Mouse (Mus musculus) lung, postnatal 0 days (tissue): ENCODE measurements around the gene Dusp6. TPM values are rescaled to one million over a fixed set of nuclear protein-coding genes. Genes with fewer than 3 reads are reported as not detected.

Experiments
- ATAC-seq: fragments of 200-750 bp; cut with Nextera tagmentation; 2 replicates; pipeline ENCODE4 v1.8.0; 2017; ENCODE audit warnings: moderate library complexity
- DNase-seq: peaks from one replicate; pipeline ENCODE4 v3.0.0-alpha.2; 2016; ENCODE audit warnings: low spot score
- H3K27ac ChIP-seq: fragments of 300-500 bp; sonication (generic); 2 replicates; pipeline ENCODE4 v1.5.1; 2014; ENCODE audit warnings: antibody characterized with exemption, mild to moderate bottlenecking, low read length, mixed read lengths
- H3K27me3 ChIP-seq: fragments of 300-500 bp; sonication (generic); replicated peaks from 2 replicates; pipeline ENCODE4 v1.6.1; 2014; ENCODE audit warnings: low read length, mixed read lengths; ENCODE audit not compliant: insufficient read depth
- H3K36me3 ChIP-seq: fragments of 300-500 bp; sonication (generic); 2 replicates; pipeline ENCODE4 v1.6.1; 2014; ENCODE audit warnings: low read length, mixed read lengths; ENCODE audit not compliant: insufficient read depth
- H3K4me1 ChIP-seq: fragments of 300-500 bp; sonication (generic); 2 replicates; pipeline ENCODE4 v1.6.1; 2014; ENCODE audit warnings: antibody characterized with exemption, low read depth, low read length, mixed read lengths; ENCODE audit not compliant: insufficient read depth
- H3K4me2 ChIP-seq: fragments of 300-500 bp; sonication (generic); replicated peaks from 2 replicates; pipeline ENCODE4 v1.6.1; 2014; ENCODE audit warnings: low read depth, mild to moderate bottlenecking, low read length, moderate library complexity, mixed read lengths
- H3K4me3 ChIP-seq: fragments of 300-500 bp; sonication (generic); 2 replicates; pipeline ENCODE4 v1.5.1; 2014; ENCODE audit warnings: low read depth, low read length
- H3K9ac ChIP-seq: fragments of 300-500 bp; sonication (generic); replicated peaks from 2 replicates; pipeline ENCODE4 v1.6.1; 2014; ENCODE audit warnings: low read depth, mild to moderate bottlenecking
- H3K9me3 ChIP-seq: fragments of 300-500 bp; sonication (generic); 2 replicates; pipeline ENCODE4 v1.6.1; 2016; ENCODE audit warnings: low read length, mixed read lengths
- CTCF ChIP-seq: IDR thresholded peaks from 2 replicates; pipeline ENCODE4 v1.5.1; 2016; ENCODE audit warnings: antibody characterized with exemption, mild to moderate bottlenecking
- EP300 ChIP-seq: IDR thresholded peaks from 2 replicates; pipeline ENCODE4 v1.6.1; 2016; ENCODE audit warnings: antibody characterized with exemption, mild to moderate bottlenecking, control low read depth
- WGBS: fragments of 180-500 bp; shearing (Covaris S2); extraction: QIAGEN DNeasy Blood & Tissue Kit; methylation state at CpG from one replicate; pipeline ENCODE4 v1.1.7; 2014; 5-methylcytosine and 5-hydroxymethylcytosine counted together
- polyA plus RNA-seq: library from polyadenylated mRNA; unstranded; fragments of >200 nt; fragmentation: Nextera tagmentation; extraction: Ambion mirVana; gene quantifications from 2 replicates; pipeline ENCODE4 v1.2.1, GENCODE M21; 2015

Gene Dusp6
- polyA plus RNA-seq, 1 experiment from 2014 or later: 49.7 TPM

DNA sequence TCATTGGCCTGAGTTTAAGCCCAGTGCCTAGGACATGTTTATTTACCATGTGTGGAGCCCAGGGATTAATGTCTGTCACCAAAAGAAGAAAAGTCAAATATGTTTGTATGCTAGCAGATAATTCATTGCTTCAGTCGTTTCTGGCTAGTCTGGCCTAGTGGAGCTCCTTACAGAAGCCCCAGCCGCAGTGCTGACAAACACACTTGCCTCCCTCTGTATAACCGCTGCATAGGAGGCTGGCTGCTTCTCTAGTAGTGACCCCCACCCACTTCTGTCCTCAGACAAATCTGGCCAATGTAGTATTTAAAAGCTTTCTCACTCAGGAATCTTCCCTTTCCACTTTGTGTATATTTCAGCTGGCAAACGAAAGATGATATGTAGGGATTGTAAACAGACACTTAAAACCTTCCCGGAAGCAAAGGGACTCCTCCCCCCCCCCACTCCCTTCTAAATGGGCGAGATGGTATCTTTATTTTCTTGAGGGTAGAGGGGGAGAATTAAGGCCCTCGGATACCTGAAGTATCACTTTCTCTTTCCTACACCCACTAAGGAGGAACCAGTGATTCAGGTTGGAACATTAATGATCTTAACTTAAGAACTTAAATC lies 18.3 kb upstream of the Dusp6 start:
- TF ChIP-seq CTCF (no peak), EP300 (no peak)
- peaks cover 11% of the 10 kb centered on the region; the same call in 1 of the 2 replicates for H3K4me1 ChIP-seq
- H3K9ac ChIP-seq: no peak overlapping the region
- no peak for DNase-seq
- H3K27ac ChIP-seq: peak overlapping the region; percentile 61
- no peak for ATAC-seq
- no peak overlapping the region for H3K4me2 ChIP-seq
- no peaks in the 10 kb centered on the region for H3K36me3 ChIP-seq
- H3K27me3 ChIP-seq: no peaks in the 10 kb centered on the region
- H3K4me3 ChIP-seq: no peak overlapping the region
- 15% methylated on average over 7 of the region's 7 CpGs for WGBS
- no peaks in the 10 kb centered on the region for H3K9me3 ChIP-seq

DNA sequence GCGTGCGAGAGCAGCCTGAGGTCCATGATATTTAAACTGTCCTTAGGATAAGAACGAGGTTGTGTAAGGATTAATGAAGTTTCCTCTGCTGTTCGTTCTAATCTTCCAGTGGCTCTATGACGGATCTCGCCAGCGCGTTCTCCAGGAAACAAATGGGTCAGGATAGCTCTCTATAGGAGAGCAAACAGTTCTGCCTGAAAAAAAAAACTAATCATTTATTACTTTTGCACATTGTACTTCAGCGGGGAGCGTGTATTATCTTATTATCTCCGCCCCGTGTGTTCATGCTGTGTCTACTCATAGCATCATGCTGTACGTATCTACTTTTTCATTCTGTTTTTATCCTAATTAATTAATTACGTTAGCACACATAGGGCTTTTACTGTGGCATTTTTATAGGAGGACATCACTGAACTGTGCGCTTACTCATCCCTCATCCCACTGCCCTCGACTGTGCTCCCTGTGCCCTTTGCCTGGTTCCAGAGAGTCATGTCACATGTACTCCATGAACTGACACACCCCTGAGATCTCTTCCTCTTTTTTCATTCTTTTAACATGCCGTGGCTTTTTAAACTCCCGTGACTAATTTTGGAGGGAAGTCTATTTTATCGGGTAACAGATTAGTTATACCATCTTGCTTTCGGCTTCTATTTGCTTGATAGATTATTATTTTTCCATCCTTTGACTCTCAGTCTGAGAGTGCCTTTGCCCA lies 16.1 kb upstream of the Dusp6 start:
- TF ChIP-seq EP300 (no peak), CTCF (no peak)
- H3K27ac ChIP-seq: no peak overlapping the region
- no peak overlapping the region for H3K9ac ChIP-seq
- H3K4me1 ChIP-seq: peaks cover 5% of the 10 kb centered on the region; the same call in 1 of the 2 replicates
- no peak overlapping the region for H3K4me3 ChIP-seq
- H3K4me2 ChIP-seq: no peak overlapping the region
- no peaks in the 10 kb centered on the region for H3K36me3 ChIP-seq
- H3K9me3 ChIP-seq: no peaks in the 10 kb centered on the region
- no peak for DNase-seq
- no peaks in the 10 kb centered on the region for H3K27me3 ChIP-seq
- WGBS: 72% methylated on average over 20 of the region's 20 CpGs
- ATAC-seq: no peak

DNA sequence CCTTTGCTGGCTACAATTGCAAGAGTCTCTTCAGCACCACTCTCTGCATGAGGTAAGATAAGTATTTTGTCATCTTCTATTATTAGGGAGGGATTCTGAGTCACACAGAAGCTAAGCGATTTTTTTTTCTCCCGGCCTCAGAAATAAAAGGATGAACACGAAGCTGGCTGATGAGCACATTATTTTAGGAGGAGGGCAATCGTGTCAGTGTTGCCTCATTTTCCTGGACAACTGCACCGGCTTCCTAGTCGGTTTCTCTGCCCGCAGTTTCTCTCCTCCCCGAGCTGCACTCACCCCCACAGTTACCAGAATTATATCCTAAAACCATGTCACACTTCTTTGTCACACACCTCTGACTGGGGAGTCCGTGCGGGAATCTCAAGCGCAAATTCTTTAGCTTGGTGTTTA lies 12.2 kb upstream of the Dusp6 start:
- Histone ChIP-seq H3K4me2 (no peak overlapping the region; the same call in 1 of the 2 replicates), H3K27ac (no peak overlapping the region), H3K4me3 (no peak overlapping the region)

DNA sequence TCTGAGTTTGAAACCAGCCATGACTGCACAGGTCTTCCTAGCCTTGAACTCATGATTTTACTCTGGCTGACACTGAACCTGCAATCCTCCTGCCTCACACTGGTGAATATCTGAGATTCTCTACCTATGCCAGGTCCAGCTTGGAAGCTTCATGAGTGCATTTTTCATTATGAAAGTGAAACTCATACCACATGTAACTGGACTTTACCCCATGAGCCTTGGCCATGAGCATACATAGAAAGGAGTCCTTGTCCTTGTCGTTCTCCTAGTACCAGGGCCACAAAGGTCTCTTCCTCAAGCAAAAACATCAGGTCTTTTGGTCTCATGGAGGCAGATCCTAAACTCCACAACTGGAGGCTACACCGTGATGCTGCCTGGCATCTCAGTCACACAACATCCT lies 9.6 kb upstream of the Dusp6 start:
- H3K4me2 ChIP-seq: no peak overlapping the region
- H3K4me3 ChIP-seq: no peak overlapping the region
- 75% methylated on average over 2 of the region's 2 CpGs for WGBS
- H3K4me1 ChIP-seq: no peaks in the 10 kb centered on the region
- no peaks in the 10 kb centered on the region for H3K36me3 ChIP-seq
- no peak for TF ChIP-seq EP300
- no peaks in the 10 kb centered on the region for H3K9me3 ChIP-seq
- no peaks in the 10 kb centered on the region for H3K27me3 ChIP-seq
- no peak overlapping the region for H3K9ac ChIP-seq
- no peak for ATAC-seq
- H3K27ac ChIP-seq: no peak overlapping the region
- no peak for DNase-seq

More for the DNA sequence above, 12.2 kb upstream of the Dusp6 start:
- Histone ChIP-seq H3K9me3 (no peaks in the 10 kb centered on the region), H3K4me1 (no peaks in the 10 kb centered on the region), H3K36me3 (no peaks in the 10 kb centered on the region), H3K9ac (no peak overlapping the region), H3K27me3 (no peaks in the 10 kb centered on the region)
- 45% methylated on average over 11 of the region's 11 CpGs for WGBS
- peak; percentile 65 for ATAC-seq
- TF ChIP-seq CTCF: no peak
- TF ChIP-seq EP300: peak; percentile 35; the same call in 1 of the 2 replicates
- peak; percentile 82 for DNase-seq

DNA sequence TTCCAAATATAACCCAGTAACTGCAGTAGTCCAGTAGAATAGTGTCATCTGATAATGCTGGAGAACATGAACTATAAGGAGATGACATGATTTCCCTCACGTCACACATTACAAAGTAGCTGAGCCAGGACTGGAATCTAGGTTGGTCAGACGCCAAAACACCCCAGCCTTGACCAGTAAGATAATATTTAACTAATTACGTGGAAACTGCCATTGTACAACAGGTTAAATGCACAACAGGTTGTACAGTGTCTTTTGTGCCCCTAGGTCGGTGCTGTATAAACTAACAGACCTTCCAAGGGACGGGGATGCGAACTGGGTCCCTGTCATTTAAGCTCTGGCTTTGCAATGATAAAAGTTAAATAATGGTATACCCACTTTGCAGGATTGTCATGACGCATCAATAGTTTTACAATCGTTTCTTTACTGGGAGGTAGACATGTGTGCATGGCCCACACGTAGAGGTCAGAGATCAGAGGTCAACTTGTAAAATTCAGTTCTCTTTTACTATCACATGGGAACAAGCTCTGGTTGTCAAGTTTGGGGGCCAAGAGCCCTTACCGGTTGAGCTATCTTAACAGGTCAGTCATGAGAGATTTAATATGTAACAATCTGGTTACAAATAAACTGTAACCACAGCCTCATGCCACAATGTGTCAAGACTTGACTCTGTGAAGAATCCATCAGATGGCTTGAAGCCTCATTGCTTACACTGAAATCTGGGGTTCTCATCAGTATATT lies 7.0 kb upstream of the Dusp6 start:
- Histone ChIP-seq H3K9ac (no peak overlapping the region), H3K27ac (no peak overlapping the region), H3K4me1 (no peaks in the 10 kb centered on the region), H3K9me3 (no peaks in the 10 kb centered on the region), H3K4me3 (no peak overlapping the region), H3K27me3 (no peaks in the 10 kb centered on the region), H3K36me3 (no peaks in the 10 kb centered on the region), H3K4me2 (no peak overlapping the region)
- no peak for DNase-seq
- 66% methylated on average over 10 of the region's 10 CpGs for WGBS
- ATAC-seq: no peak
- no peak for TF ChIP-seq EP300
- TF ChIP-seq CTCF: no peak

DNA sequence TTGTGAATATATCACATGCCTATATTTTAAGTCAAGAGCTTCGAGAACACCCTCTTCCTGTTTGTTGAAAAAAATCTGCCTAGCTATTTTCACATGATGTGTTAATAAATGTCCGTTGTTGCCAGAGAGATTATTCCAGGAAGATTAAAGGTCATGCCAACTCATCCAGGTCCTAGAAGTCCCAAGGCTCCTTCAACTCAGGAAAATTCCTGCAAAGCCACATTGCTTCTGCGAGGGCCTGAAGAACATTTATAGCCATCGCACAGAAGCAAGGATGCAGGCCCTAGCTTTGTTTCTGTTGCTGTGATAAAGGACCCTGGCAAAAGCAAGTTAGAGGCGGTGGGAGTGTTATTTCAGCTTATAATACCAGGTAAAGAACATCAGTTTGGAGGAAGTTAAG lies 5.5 kb upstream of the Dusp6 start:
- WGBS: 66% methylated on average over 5 of the region's 5 CpGs
- DNase-seq (no peak), ATAC-seq (no peak)
- no peaks in the 10 kb centered on the region for H3K27me3 ChIP-seq
- no peak overlapping the region for H3K9ac ChIP-seq
- H3K36me3 ChIP-seq: no peaks in the 10 kb centered on the region
- no peaks in the 10 kb centered on the region for H3K9me3 ChIP-seq
- no peak overlapping the region for H3K4me2 ChIP-seq
- no peak overlapping the region for H3K27ac ChIP-seq
- H3K4me3 ChIP-seq: no peak overlapping the region
- TF ChIP-seq CTCF: no peak
- no peak for TF ChIP-seq EP300
- no peaks in the 10 kb centered on the region for H3K4me1 ChIP-seq
